Mouse (Mus musculus) small intestine, adult 2 months (tissue): ENCODE measurements around the gene Tiam2.

Experiments used
- CTCF ChIP-seq: fragments of 200-500 bp; IDR thresholded peaks from 2 replicates; pipeline ENCODE4 v1.5.1; 2012; ENCODE audit warnings: low read depth, mild to moderate bottlenecking, control low read depth, inconsistent platforms, low read length, moderate library complexity, mixed read lengths; ENCODE audit not compliant: insufficient replicate concordance, insufficient read length; ENCODE audit errors: extremely low read depth
- POLR2A ChIP-seq: fragments of 200-500 bp; IDR thresholded peaks from 2 replicates; pipeline ENCODE4 v1.6.1; 2012; ENCODE audit warnings: low read depth, mild to moderate bottlenecking, control low read depth, inconsistent platforms, low read length, moderate library complexity

DNA sequence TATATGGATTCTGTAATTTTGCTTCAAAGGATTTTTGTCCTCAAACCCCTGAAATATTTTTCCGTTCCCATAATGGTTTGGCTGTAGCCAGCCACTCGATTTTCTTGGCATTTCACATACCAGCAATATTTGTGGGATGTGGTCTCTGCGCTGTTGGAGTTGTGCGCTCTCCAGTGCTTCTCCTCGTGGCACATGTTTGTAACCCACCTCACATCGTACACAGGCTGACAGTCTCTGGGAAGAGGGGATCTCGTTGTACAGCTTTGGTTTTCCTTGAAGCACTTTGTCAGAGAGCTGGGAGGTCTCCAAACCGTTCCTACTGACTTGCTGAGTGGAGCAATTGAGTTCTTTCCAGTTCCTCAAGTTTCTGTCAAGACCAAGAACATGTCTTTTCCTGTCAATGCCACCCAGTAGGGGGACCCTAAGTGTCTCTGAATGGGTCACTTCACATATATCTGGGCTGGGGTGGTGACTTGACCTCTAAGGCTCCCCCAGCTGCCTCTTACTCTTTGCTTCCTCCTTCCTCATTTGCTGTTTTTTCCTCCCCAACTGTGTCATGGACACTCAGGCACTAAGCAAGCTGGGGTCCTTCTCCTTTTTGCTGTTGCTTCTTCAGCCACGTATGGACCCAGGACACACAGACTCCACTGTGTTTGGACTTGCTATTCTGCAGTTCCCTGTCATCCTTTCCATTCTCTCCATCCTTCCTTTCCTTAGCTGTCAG lies 79.1 kb downstream of the Tiam2 start:
- TF ChIP-seq CTCF (no peak), POLR2A (no peak)
